Mouse (Mus musculus) Patski (cell line): ENCODE data around the gene Gm11077. TPM values are rescaled to one million over a fixed set of nuclear protein-coding genes. Genes with fewer than 3 reads are reported as not detected.
A peak's percentile ranks its signal among the peaks of the same experiment; 100 is the strongest.

Experiments used
- ATAC-seq: fragments of 100-300 bp; one replicate; pipeline ENCODE4 v1.8.0; 2021
- CTCF ChIA-PET: fragments of 350-600 bp; sonication (Branson Sonifier 250); formaldehyde crosslinking; loops from one replicate; lab custom pipeline; 2022; ENCODE audit warnings: inconsistent platforms; lab: Charles Lee
- POLR2A ChIA-PET: fragments of 350-600 bp; sonication (Branson Sonifier 250); formaldehyde crosslinking; loops from one replicate; lab custom pipeline; 2022; ENCODE audit warnings: antibody characterized with exemption, inconsistent platforms; lab: Charles Lee
- DNase-seq: peaks from one replicate; pipeline ENCODE4 v3.0.0-alpha.2; 2011; ENCODE audit warnings: low read depth, low spot score
- H3K27me3 ChIP-seq: fragments of 371-371 bp; one replicate; pipeline ENCODE4 v1.5.1; 2021
- CTCF ChIP-seq: fragments of 100-300 bp; IDR thresholded peaks from one replicate; pipeline ENCODE4 v1.5.1; 2021
- in situ Hi-C: fragments of 300-500 bp; cut with MboI; formaldehyde crosslinking; loops from 3 replicates; pipeline ENCODE4 v1.11.1; 2018; ENCODE audit warnings: low pct_unique_long_range_greater_than_20kb, mixed read lengths
- polyA plus RNA-seq: library from polyadenylated mRNA; unstranded; gene quantifications from one replicate; pipeline ENCODE4 v1.2.3, GENCODE M21; 2021

The Gm11077 gene
- polyA plus RNA-seq, result not detected

DNA sequence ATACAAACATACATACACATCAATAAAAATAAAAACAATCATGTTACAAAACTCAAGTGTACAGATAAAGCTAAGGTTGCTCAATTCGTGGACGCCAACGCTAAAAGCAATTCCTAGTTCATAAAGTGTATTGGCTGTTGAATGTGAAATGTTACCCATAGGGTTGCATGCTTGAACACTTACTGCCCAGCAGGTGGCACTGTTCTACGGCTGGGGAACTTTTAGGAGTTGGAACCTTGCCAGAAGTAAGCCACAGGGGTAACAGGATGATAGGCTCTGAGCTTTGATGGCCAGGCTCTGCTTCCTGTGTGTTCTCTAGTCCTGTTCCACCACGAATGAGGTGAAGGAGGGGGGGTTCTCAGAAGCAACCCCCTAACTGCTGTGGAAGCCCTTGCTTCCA lies at the start of gene Gm11077:
Gm11077 (plus strand) TSS at position 13 of the 400 bp plus-strand sequence.
- no peak for ATAC-seq
- DNase-seq, result no peak
- ChIA-PET CTCF (interaction anchor here (1.2 to 1.3 kb wide), 2 partner anchors 14 to 17 kb away, joined by 3 to 4 read pairs; no protein-coding TSS in a partner anchor), POLR2A (interaction anchor here (0.8 kb wide), 1 partner anchor 9 kb away, joined by 3 read pairs; no protein-coding TSS in a partner anchor)
- in situ Hi-C loops, result no loop called here
- TF ChIP-seq CTCF, result peak; percentile 37
- H3K27me3 ChIP-seq, result no peaks in the 10 kb centered on the region

- ChIA-PET CTCF (no interaction called here), POLR2A (no interaction called here)
- ATAC-seq (no peak), DNase-seq (no peak)
- in situ Hi-C loops, result no loop called here
- no peak for TF ChIP-seq CTCF
- H3K27me3 ChIP-seq, result no peaks in the 10 kb centered on the region
Observed at GRCm38 (mm10) chr6:140680713-140681112, 48.4 kb upstream of the Gm11077 start.

- ChIA-PET POLR2A (no interaction called here), CTCF (interaction anchor here (1.3 kb wide), 1 partner anchor 14 kb away, joined by 3 read pairs; no protein-coding TSS in a partner anchor)
- DNase-seq (no peak), ATAC-seq (peak; percentile 15)
- H3K27me3 ChIP-seq, result no peaks in the 10 kb centered on the region
- no peak for TF ChIP-seq CTCF
- in situ Hi-C loops, result no loop called here
Observed at GRCm38 (mm10) chr6:140682829-140683228, 46.3 kb upstream of the Gm11077 start.

- TF ChIP-seq CTCF, result no peak
- in situ Hi-C loops, result no loop called here
Observed at GRCm38 (mm10) chr6:140684403-140684802, 44.7 kb upstream of the Gm11077 start.

DNA sequence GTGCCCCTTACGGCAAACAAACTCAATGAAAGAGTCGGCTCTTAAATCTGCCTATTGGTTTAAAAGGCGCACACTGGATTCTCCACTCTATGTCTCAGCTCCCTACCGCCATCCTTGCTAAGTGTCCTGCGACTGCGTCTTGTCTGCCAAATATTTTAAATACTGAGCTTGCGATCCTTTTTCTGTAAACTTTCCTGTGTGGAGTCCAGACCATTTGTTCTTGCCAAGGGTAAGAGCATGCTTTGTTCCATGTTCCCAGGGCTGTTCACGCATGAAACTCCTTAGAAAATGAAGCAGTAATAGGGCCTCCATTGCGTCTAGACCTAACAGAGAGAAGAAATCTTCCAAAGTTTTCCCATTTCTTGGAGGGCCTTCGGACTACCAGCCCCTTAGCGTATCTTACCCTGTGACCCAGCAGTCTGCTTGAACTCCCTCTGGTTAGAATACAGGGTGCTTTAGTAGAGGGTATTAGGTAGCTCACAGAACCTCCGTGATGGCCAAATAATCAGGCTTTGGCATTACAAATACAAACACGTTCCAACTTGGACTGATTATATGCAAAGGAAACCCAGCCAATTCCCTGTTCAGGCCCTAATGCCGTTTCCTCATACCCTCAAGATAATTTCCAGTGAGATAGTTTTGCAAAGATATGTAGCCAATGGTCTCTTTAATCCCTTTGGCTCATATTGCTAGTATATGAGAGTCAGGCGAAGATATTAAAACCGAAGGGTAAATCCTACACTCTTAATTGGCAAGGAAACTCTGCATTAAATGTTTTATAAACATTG lies 39.3 kb upstream of the Gm11077 start:
- no peak for ATAC-seq

More at GRCm38 (mm10) chr6:140684403-140684802, 44.7 kb upstream of the Gm11077 start:
- ATAC-seq (no peak), DNase-seq (no peak)
- POLR2A ChIA-PET, result no interaction called here
- CTCF ChIA-PET, result no interaction called here
- no peaks in the 10 kb centered on the region for H3K27me3 ChIP-seq

GRCm38 (mm10) chr6:140692160-140692559 lies 36.9 kb upstream of the Gm11077 start:
- no peak for TF ChIP-seq CTCF
- ChIA-PET POLR2A (no interaction called here), CTCF (interaction anchor here (0.9 to 1.0 kb wide), 2 partner anchors 11 to 20 kb away, joined by 4 read pairs; no protein-coding TSS in a partner anchor)
- no peaks in the 10 kb centered on the region for H3K27me3 ChIP-seq
- in situ Hi-C loops, result no loop called here
- ATAC-seq (no peak), DNase-seq (no peak)

More for the DNA sequence above, 39.3 kb upstream of the Gm11077 start:
- CTCF ChIA-PET, result interaction anchor here (0.6 kb wide), 1 partner anchor 13 kb away, joined by 3 read pairs; no protein-coding TSS in a partner anchor
- POLR2A ChIA-PET, result no interaction called here
- DNase-seq, result no peak
- H3K27me3 ChIP-seq, result no peaks in the 10 kb centered on the region
- no peak for TF ChIP-seq CTCF
- in situ Hi-C loops, result no loop called here

DNA sequence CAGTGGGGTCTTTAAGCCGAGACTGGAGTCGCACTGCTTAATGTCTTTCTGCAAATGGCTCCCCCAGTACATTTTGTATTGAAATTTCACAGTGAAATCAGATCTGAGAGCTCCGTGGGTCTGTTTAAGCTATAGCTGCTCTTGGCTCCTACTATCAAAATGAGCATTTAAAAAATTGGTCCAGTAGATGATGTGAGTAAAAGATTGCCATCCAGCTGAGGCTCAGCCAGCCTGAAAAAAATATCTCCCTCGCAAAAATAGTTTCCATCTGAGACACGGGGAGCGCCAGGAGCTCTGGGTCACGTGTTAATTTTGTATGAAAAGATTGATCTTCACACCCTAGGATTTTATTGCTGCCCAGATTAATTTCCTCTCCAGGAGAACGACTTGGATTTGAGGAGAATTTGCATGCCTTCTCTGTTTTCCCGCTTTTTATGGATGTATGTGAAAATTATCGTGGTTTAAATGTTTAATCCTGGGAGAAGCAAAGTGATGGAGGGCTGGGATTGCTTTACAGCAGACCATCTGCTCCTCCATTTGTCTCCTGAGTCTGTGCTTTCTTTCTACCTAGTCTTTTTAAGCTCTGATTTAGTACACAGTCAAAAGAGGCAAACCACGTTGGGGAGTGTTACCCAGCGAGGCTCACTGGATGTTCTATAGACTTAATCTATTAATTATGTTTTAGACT lies 32.7 kb upstream of the Gm11077 start:
- ChIA-PET CTCF (interaction anchor here (1.1 kb wide), 1 partner anchor 18 kb away, joined by 3 read pairs; no protein-coding TSS in a partner anchor), POLR2A (no interaction called here)
- H3K27me3 ChIP-seq, result no peaks in the 10 kb centered on the region
- ATAC-seq (no peak), DNase-seq (no peak)
- in situ Hi-C loops, result no loop called here
- TF ChIP-seq CTCF, result no peak

- in situ Hi-C loops, result no loop called here
- no peak for DNase-seq
- no peaks in the 10 kb centered on the region for H3K27me3 ChIP-seq
- no peak for TF ChIP-seq CTCF
- ChIA-PET CTCF (interaction anchor here (1.3 kb wide), 1 partner anchor 15 kb away, joined by 3 read pairs; no protein-coding TSS in a partner anchor), POLR2A (no interaction called here)
- no peak for ATAC-seq
Observed at GRCm38 (mm10) chr6:140697994-140698393, 31.1 kb upstream of the Gm11077 start.

- no peak for TF ChIP-seq CTCF
- in situ Hi-C loops, result no loop called here
- no peaks in the 10 kb centered on the region for H3K27me3 ChIP-seq
- CTCF ChIA-PET, result interaction anchor here (1.3 kb wide), 1 partner anchor 14 kb away, joined by 3 read pairs; no protein-coding TSS in a partner anchor
- ATAC-seq (no peak), DNase-seq (no peak)
- POLR2A ChIA-PET, result no interaction called here
Observed at GRCm38 (mm10) chr6:140698596-140698995, 30.5 kb upstream of the Gm11077 start.

DNA sequence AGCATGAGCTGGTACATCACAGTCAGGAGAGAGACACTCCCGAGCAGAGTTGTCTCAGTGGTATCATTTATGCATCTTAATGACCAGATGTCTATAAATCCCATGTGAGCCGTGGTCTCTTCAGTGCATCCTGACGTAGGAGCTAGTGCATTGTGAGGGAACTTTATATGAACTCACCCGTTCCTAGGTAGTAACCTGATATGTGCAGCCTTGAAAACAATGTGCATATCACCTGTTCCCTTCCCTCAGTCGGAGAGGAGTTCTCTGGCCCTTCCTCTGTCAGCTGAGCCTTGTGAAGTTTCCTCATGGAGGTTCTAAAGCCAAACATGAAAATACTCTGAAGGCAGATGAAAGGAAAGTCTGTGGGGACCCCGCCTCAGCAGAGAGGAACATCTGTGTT lies 27.8 kb upstream of the Gm11077 start:
- H3K27me3 ChIP-seq, result no peaks in the 10 kb centered on the region
- CTCF ChIA-PET, result interaction anchor here (3.3 kb wide), 1 partner anchor 11 kb away, joined by 12 read pairs; no protein-coding TSS in a partner anchor
- POLR2A ChIA-PET, result no interaction called here
- TF ChIP-seq CTCF, result no peak
- DNase-seq, result no peak
- no peak for ATAC-seq
- in situ Hi-C loops, result loop anchor here (25.0 kb wide), 1 partner anchor 1336 kb away; no protein-coding TSS in a partner anchor
